Mouse (Mus musculus): ENCODE results near the gene Rsrc1. TPM values are rescaled to one million over a fixed set of nuclear protein-coding genes. Genes with fewer than 3 reads are reported as not detected.

Rsrc1 gene
- polyA plus RNA-seq (2012; rRNA removed; ENCODE audit: low replicate concordance) = 0.68 and 0.69 TPM in 2 replicates

GRCm38 (mm10) chr3:66981101-66981661 lies at the start of gene Rsrc1:
TSS of gene Rsrc1 (plus strand) at chr3:66981390.

GRCm38 (mm10) chr3:66981706-66982105 lies 516 bp downstream of the Rsrc1 start, which contains the start of gene Shox2:
TSS of gene Shox2 (minus strand) at chr3:66981771.

GRCm38 (mm10) chr3:67373872-67374271 lies 392.7 kb downstream of the Rsrc1 start, which contains the start of gene Mlf1:
TSS of gene Mlf1 (plus strand) at chr3:67374097.

GRCm38 (mm10) chr3:67375063-67375462 lies 393.9 kb downstream of the Rsrc1 start, which contains the start of gene Gm17402:
TSS of gene Gm17402 (minus strand) at chr3:67375163.

Other genes starting within 250 kb of the Rsrc1 start
- not detected in 2 replicates for gene Shox2, start 381 bp downstream of the Rsrc1 start, polyA plus RNA-seq (2012; rRNA removed; ENCODE audit: low replicate concordance)

Measured in duodenum, adult 2 months (tissue).